Mouse (Mus musculus): Measurements from ENCODE around the gene Lgr5.

DNA sequence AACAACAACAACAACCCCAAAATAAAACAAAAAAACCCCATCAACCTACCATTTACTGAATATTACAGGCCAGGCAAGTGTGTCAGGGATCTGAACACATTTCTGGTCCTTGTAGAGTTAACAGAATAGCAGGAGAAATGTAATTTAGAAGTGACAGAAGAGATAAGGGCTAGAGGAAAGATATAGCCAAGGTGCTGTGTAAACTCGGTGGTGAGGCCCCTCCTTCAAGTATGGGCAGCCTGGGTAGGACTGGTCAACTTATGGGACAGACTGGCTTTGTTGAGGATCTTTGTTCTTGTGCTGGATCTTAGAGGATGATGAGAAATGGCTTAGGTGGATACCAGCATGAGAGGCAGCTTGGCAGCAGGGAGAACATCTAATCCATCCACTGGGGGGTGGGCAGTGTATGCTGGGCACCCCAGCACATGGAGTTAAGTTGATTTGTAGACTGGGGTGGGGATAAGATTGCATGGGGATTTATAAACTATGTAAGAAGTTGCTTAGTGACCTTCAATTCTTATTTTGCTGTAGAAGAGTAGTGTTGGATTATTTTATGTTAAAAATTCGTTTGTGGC lies 32.3 kb downstream of the Lgr5 start:
- TF ChIP-seq POLR2A (IDR thresholded peaks at IDR 0.05; ENCODE audit: borderline replicate concordance, low read depth, low read length) (no peak), CTCF (IDR thresholded peaks at IDR 0.05; ENCODE audit: low read depth, low read length) (no peak)

All from bone marrow macrophage, adult 2 months (primary cell).